17 mouse cellular contexts compared by ENCODE assay signal in the genomic region with DNA sequence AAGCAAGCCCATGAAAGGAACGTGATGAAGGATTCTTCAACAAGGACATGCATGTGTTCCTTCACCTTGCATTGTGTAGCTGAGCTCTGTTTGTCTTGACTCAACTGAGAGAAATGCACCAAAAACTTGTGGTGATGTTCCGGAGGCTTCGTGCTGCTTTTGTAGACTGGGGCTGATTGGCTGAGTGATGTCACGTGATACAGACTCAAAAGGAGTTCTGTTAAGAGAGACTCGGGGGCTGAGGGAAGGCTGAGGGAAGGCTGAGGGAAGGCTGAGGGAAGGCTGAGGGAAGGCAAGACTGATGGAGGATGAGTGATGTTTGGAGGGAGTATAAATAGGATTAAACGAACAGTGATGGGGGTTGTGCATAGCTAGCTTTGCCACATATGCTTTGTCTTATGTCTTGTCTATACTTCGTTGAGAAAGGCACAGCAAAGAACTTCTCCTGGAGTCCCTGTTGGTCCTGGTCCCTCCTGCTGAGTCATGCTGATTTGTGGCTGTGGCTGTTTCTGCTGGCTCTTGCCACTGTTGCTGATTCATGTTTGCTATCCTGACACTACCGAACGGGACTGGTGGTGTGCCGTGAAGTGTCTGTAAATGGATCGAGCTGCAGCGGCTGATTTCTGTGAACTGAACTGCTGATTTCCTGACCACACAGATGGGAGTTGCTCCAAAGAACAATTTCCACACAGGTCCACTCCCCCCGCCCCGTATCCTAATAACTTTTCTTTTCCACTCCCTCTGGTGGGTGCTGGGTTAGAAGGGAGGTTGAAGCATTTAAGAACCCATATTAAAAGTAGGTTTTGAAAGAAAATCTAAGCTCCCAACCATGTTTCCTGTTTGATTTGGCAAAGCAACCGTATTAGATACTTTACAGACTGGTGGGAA.
DNase-seq lines count a peak whose midpoint lies in the region; ATAC-seq and TF ChIP-seq lines count a peak whose summit lies in the region.
"Had no signal": no experiment of that assay in that cellular context is flagged by ENCODE, and none has a peak within 500 bp of the region (broad histone marks: within the 10 kb centered on the region; RNA-seq: fewer than 3 reads in every experiment).

No protein-coding gene starts in this region.

- DNase-seq in heart, adult 11 months: peak; percentile 94
- DNase-seq in lung, postnatal 36 days: peak; percentile 0
- DNase-seq in lung, postnatal 0 days (ENCODE audit: low spot score): no peak
- no peak for DNase-seq in adrenal gland, postnatal 10 days
- DNase-seq in adrenal gland, adult 2 months: no peak
- no peak for DNase-seq in ovary, postnatal 36 days (ENCODE audit: low spot score)
- DNase-seq: B cell, adult 2 months; cerebellum, adult 2 months; liver, postnatal 0 days; thymus, postnatal 14 days had no signal

- H3K4me1 ChIP-seq in heart, embryonic 12.5 days (replicated peaks): no peaks in the 10 kb centered on the region
- H3K4me1 ChIP-seq in lung, postnatal 0 days (ENCODE audit: insufficient read depth, low read depth, low read length): no peaks in the 10 kb centered on the region
- no peaks in the 10 kb centered on the region for H3K4me1 ChIP-seq in heart, embryonic 14.5 days (ENCODE audit: control insufficient read depth in 2 of 2, insufficient read depth in 2 of 2, low read length in 2 of 2)
- H3K4me1 ChIP-seq: stomach, embryonic 15.5 days had no signal

- ATAC-seq in heart, embryonic 12.5 days (ENCODE audit: insufficient number of reproducible peaks, low FRiP score): no peak
- ATAC-seq in lung, postnatal 0 days: no peak
- ATAC-seq in heart, embryonic 14.5 days (ENCODE audit: insufficient number of reproducible peaks, insufficient read depth, low FRiP score, low read depth): no peak
- ATAC-seq: activated CD4-positive, CD25-positive, alpha-beta regulatory T cell, adult 4 months; hindbrain, embryonic 16.5 days; liver, postnatal 0 days had no signal

- H3K27ac ChIP-seq in heart, embryonic 12.5 days (ENCODE audit: poor library complexity, severe bottlenecking): no peak overlapping the region
- no peak overlapping the region for H3K27ac ChIP-seq in lung, postnatal 0 days (ENCODE audit: low read length)
- H3K27ac ChIP-seq in heart, embryonic 14.5 days (replicated peaks in 1 of 2; ENCODE audit: control insufficient read depth in 1 of 2, insufficient read depth in 1 of 2, low read depth in 2 of 2, low read length in 2 of 2): no peak overlapping the region
- H3K27ac ChIP-seq: left cerebral cortex, adult 2 months; neural tube, embryonic 13.5 days; stomach, embryonic 15.5 days had no signal

- H3K9me3 ChIP-seq in heart, embryonic 12.5 days (replicated peaks): peaks cover 4% of the 10 kb centered on the region
- no peaks in the 10 kb centered on the region for H3K9me3 ChIP-seq in lung, postnatal 0 days (ENCODE audit: low read length)
- H3K9me3 ChIP-seq in heart, embryonic 14.5 days (ENCODE audit: control insufficient read depth, low read length): peaks cover 6% of the 10 kb centered on the region; the same call in 1 of the 2 replicates
- H3K9me3 ChIP-seq: neural tube, embryonic 13.5 days; stomach, embryonic 15.5 days had no signal

- peaks cover 23% of the 10 kb centered on the region for H3K27me3 ChIP-seq in heart, embryonic 12.5 days (replicated peaks)
- H3K27me3 ChIP-seq in lung, postnatal 0 days (replicated peaks; ENCODE audit: insufficient read depth, low read length): no peaks in the 10 kb centered on the region
- 0 out of 2 replicates have a peak, but pooled peaks cover 5% of the 10 kb centered on the region for H3K27me3 ChIP-seq in heart, embryonic 14.5 days (ENCODE audit: control insufficient read depth, insufficient read depth, low read length)
- H3K27me3 ChIP-seq: neural tube, embryonic 13.5 days; stomach, embryonic 15.5 days had no signal

- TF ChIP-seq EP300 in lung, postnatal 0 days (IDR thresholded peaks at IDR 0.05): no peak

- no peak overlapping the region for H3K9ac ChIP-seq in heart, embryonic 12.5 days
- no peak overlapping the region for H3K9ac ChIP-seq in lung, postnatal 0 days (replicated peaks; ENCODE audit: low read depth)
- H3K9ac ChIP-seq in heart, embryonic 14.5 days (ENCODE audit: low read length): no peak overlapping the region
- H3K9ac ChIP-seq: liver, postnatal 0 days; neural tube, embryonic 13.5 days; stomach, embryonic 15.5 days had no signal

- no peak for TF ChIP-seq CTCF in lung, postnatal 0 days (IDR thresholded peaks at IDR 0.05)

- 78% methylated on average over 15 of the region's 15 CpGs for WGBS in heart, embryonic 12.5 days
- 83% methylated on average over 15 of the region's 15 CpGs for WGBS in lung, postnatal 0 days
- WGBS in heart, embryonic 14.5 days: 71% methylated on average over 15 of the region's 15 CpGs

- no peak overlapping the region for H3K4me3 ChIP-seq in heart, embryonic 12.5 days
- no peak overlapping the region for H3K4me3 ChIP-seq in lung, postnatal 0 days (ENCODE audit: low read depth, low read length)
- no peak overlapping the region for H3K4me3 ChIP-seq in heart, embryonic 14.5 days (ENCODE audit: control insufficient read depth in 1 of 2, insufficient read depth in 1 of 2, low read depth in 1 of 2, low read length in 2 of 2)
- H3K4me3 ChIP-seq: left cerebral cortex, adult 2 months; neural tube, embryonic 13.5 days; stomach, embryonic 15.5 days had no signal

- no peak overlapping the region for H3K4me2 ChIP-seq in heart, embryonic 12.5 days
- H3K4me2 ChIP-seq in lung, postnatal 0 days (replicated peaks; ENCODE audit: low read depth, low read length): no peak overlapping the region
- H3K4me2 ChIP-seq in heart, embryonic 14.5 days (ENCODE audit: low read length): 0 out of 2 replicates have a peak overlapping the region, but pooled peaks have one; percentile 16
- H3K4me2 ChIP-seq: neural tube, embryonic 13.5 days; stomach, embryonic 15.5 days had no signal

- no peaks in the 10 kb centered on the region for H3K36me3 ChIP-seq in heart, embryonic 12.5 days
- H3K36me3 ChIP-seq in lung, postnatal 0 days (ENCODE audit: insufficient read depth, low read length): no peaks in the 10 kb centered on the region
- H3K36me3 ChIP-seq in heart, embryonic 14.5 days (ENCODE audit: control insufficient read depth, insufficient read depth, low read length): no peaks in the 10 kb centered on the region
- H3K36me3 ChIP-seq: neural tube, embryonic 13.5 days; stomach, embryonic 15.5 days had no signal

Comparison
In these comparisons a context has a peak if more than half of its experiments do, and no peak if none do; other contexts are left out.
1. DNase-seq: peak in heart, adult 11 months (single experiment) and lung, postnatal 36 days (single experiment); none in lung, postnatal 0 days (single experiment), adrenal gland, postnatal 10 days (single experiment), adrenal gland, adult 2 months (single experiment) and ovary, postnatal 36 days (single experiment).